Mouse (Mus musculus) skeletal muscle tissue, adult 2 months (tissue): Measurements from ENCODE around the gene Mfsd14a.
A peak's percentile ranks its signal among the peaks of the same experiment; 100 is the strongest.

Source experiments
- DNase-seq: peaks from one replicate; pipeline ENCODE4 v3.0.0-alpha.2; 2012; ENCODE audit warnings: low read depth, low spot score

Gene Mfsd14a

GRCm38 (mm10) chr3:116652033-116652446, 10.4 kb downstream of the Mfsd14a start:
- no peak for DNase-seq

- DNase-seq: no peak
Measured at GRCm38 (mm10) chr3:116650698-116651097, 11.8 kb downstream of the Mfsd14a start.

- DNase-seq: no peak
Measured at GRCm38 (mm10) chr3:116648805-116649204, 13.7 kb downstream of the Mfsd14a start.

- DNase-seq: no peak
Measured at GRCm38 (mm10) chr3:116646387-116646786, 16.1 kb downstream of the Mfsd14a start.

- DNase-seq: no peak
Measured at GRCm38 (mm10) chr3:116642373-116642772, 20.1 kb downstream of the Mfsd14a start.

GRCm38 (mm10) chr3:116641811-116642371, 20.6 kb downstream of the Mfsd14a start:
- peak; percentile 17 for DNase-seq

GRCm38 (mm10) chr3:116640024-116640423, 22.5 kb downstream of the Mfsd14a start:
- no peak for DNase-seq

GRCm38 (mm10) chr3:116638572-116638971, 23.9 kb downstream of the Mfsd14a start:
- no peak for DNase-seq

- DNase-seq: no peak
Measured at GRCm38 (mm10) chr3:116637693-116638476, 24.6 kb downstream of the Mfsd14a start.

GRCm38 (mm10) chr3:116635799-116636198, 26.7 kb downstream of the Mfsd14a start:
- no peak for DNase-seq

GRCm38 (mm10) chr3:116634853-116635252, 27.6 kb downstream of the Mfsd14a start:
- DNase-seq: no peak

- no peak for DNase-seq
Measured at GRCm38 (mm10) chr3:116634091-116634490, 28.4 kb downstream of the Mfsd14a start.

GRCm38 (mm10) chr3:116632971-116633370, 29.5 kb downstream of the Mfsd14a start:
- DNase-seq: no peak

- DNase-seq: no peak
Measured at GRCm38 (mm10) chr3:116631459-116631858, 31.0 kb downstream of the Mfsd14a start.

GRCm38 (mm10) chr3:116622641-116623040, 39.8 kb downstream of the Mfsd14a start:
- DNase-seq: no peak

GRCm38 (mm10) chr3:116620636-116621370, 41.7 kb downstream of the Mfsd14a start:
- DNase-seq: no peak

- DNase-seq: no peak
Measured at GRCm38 (mm10) chr3:116618855-116619254, 43.6 kb downstream of the Mfsd14a start.

- no peak for DNase-seq
Measured at GRCm38 (mm10) chr3:116615318-116616068, 47.0 kb downstream of the Mfsd14a start.

- DNase-seq: peak; percentile 22
Measured at GRCm38 (mm10) chr3:116614295-116614892, 48.1 kb downstream of the Mfsd14a start, which contains the start of gene Trmt13. TSS of gene Trmt13 (minus strand) at chr3:116614587.

GRCm38 (mm10) chr3:116604570-116604969, 57.9 kb downstream of the Mfsd14a start:
- DNase-seq: no peak

GRCm38 (mm10) chr3:116601781-116602180, 60.7 kb downstream of the Mfsd14a start:
- no peak for DNase-seq
